Comparison of ENCODE assay signal across 19 mouse cellular contexts in genomic region chr16:46848755-46849154, GRCm38 (mm10).
"Had no signal": no experiment of that assay in that cellular context is flagged by ENCODE, and none has a peak within 500 bp of the region (broad histone marks: within the 10 kb centered on the region; RNA-seq: fewer than 3 reads in every experiment).

No protein-coding gene starts in this region.

- H3K9ac ChIP-seq: heart, embryonic 13.5 days; heart, embryonic 15.5 days; hindbrain, embryonic 13.5 days; hindbrain, embryonic 15.5 days; limb, embryonic 13.5 days; limb, embryonic 15.5 days; liver, embryonic 13.5 days; liver, embryonic 15.5 days had no signal

- H3K27me3 ChIP-seq: heart, embryonic 13.5 days; heart, embryonic 15.5 days; hindbrain, embryonic 13.5 days; hindbrain, embryonic 15.5 days; limb, embryonic 13.5 days; limb, embryonic 15.5 days; liver, embryonic 13.5 days; liver, embryonic 15.5 days had no signal

- H3K4me2 ChIP-seq: heart, embryonic 11.5 days; heart, embryonic 13.5 days; heart, embryonic 15.5 days; hindbrain, embryonic 13.5 days; hindbrain, embryonic 15.5 days; limb, embryonic 13.5 days; limb, embryonic 15.5 days; liver, embryonic 13.5 days; liver, embryonic 15.5 days had no signal

- H3K36me3 ChIP-seq: heart, embryonic 13.5 days; heart, embryonic 15.5 days; hindbrain, embryonic 13.5 days; hindbrain, embryonic 15.5 days; limb, embryonic 13.5 days; limb, embryonic 15.5 days; liver, embryonic 13.5 days; liver, embryonic 15.5 days had no signal

- ATAC-seq: hindbrain, postnatal 0 days had no signal

- H3K4me1 ChIP-seq: heart, embryonic 13.5 days; heart, embryonic 15.5 days; limb, embryonic 13.5 days; limb, embryonic 15.5 days; liver, embryonic 13.5 days; liver, embryonic 15.5 days had no signal

- DNase-seq: gastrocnemius, postnatal 14 days; gastrocnemius, postnatal 36 days; heart, adult 11 months; heart, adult 2 months; heart, postnatal 14 days; heart, postnatal 36 days; left cerebral cortex, postnatal 4 days; liver, embryonic 13.5 days had no signal

- H3K27ac ChIP-seq: heart, adult 2 months; heart, embryonic 13.5 days; heart, embryonic 15.5 days; hindbrain, embryonic 13.5 days; hindbrain, embryonic 15.5 days; hindbrain, postnatal 0 days; layer of hippocampus, adult 2 months; left cerebral cortex, adult 2 months; limb, embryonic 13.5 days; limb, embryonic 15.5 days; liver, embryonic 13.5 days; liver, embryonic 15.5 days had no signal

- H3K4me3 ChIP-seq: heart, adult 2 months; heart, embryonic 13.5 days; heart, embryonic 15.5 days; hindbrain, embryonic 13.5 days; hindbrain, embryonic 15.5 days; layer of hippocampus, adult 2 months; left cerebral cortex, adult 2 months; limb, embryonic 13.5 days; limb, embryonic 15.5 days; liver, embryonic 13.5 days; liver, embryonic 15.5 days had no signal

- H3K9me3 ChIP-seq: heart, embryonic 13.5 days; heart, embryonic 15.5 days; hindbrain, embryonic 13.5 days; hindbrain, embryonic 15.5 days; limb, embryonic 13.5 days; limb, embryonic 15.5 days; liver, embryonic 13.5 days; liver, embryonic 15.5 days had no signal
